Mouse (Mus musculus) olfactory bulb, adult 2 months (tissue): ENCODE data around the gene Epb41l1.

Experiments used
- CTCF ChIP-seq: fragments of 200-500 bp; IDR thresholded peaks from 2 replicates; pipeline ENCODE4 v1.5.1; 2012; ENCODE audit warnings: low read depth, mild to moderate bottlenecking, low read length, moderate library complexity; ENCODE audit not compliant: insufficient read depth
- POLR2A ChIP-seq: fragments of 200-500 bp; IDR thresholded peaks from 2 replicates; pipeline ENCODE4 v1.6.1; 2012; ENCODE audit warnings: mild to moderate bottlenecking, low read depth, low read length, moderate library complexity; ENCODE audit not compliant: insufficient read depth

GRCm38 (mm10) chr2:156430326-156430725, 9.6 kb downstream of the Epb41l1 start:
- TF ChIP-seq CTCF: no peak
- no peak for TF ChIP-seq POLR2A
